Mouse (Mus musculus): Measurements from ENCODE around the gene Gm49359.
"Not testable (repeated sequence)": the region's sequence is repeated elsewhere in the genome, so short reads cannot be mapped to it uniquely, and the experiment has no call there.

Gene Gm49359

GRCm38 (mm10) chr13:62466424-62467334 lies at the start of gene Gm49359:
TSS of gene Gm49359 (minus strand) at chr13:62466832.
- peak; percentile 66 to 85 for DNase-seq

GRCm38 (mm10) chr13:62510641-62511420 lies 44.2 kb upstream of the Gm49359 start:
- not testable (repeated sequence) for DNase-seq

DNA sequence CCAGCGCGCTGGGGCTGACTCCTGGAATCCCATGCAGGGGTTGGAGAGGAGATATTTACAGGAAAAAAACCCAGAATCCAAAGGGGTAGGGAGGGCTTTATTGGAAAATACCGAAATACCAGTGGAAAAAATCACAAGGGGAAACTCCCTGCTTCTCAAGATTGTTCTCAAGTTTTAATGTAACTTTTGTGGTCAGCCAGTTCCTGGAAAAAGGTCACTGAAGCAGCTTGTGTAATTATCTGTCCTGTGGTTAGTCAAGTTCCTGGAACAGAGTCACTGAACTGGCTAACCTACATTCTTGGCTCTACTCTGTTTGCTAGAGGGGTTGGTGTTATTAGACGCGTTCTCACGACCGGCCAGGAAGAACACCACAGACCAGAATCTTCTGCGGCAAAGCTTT lies 6.0 kb upstream of the Gm49359 start:
- not testable (repeated sequence) for DNase-seq

DNA sequence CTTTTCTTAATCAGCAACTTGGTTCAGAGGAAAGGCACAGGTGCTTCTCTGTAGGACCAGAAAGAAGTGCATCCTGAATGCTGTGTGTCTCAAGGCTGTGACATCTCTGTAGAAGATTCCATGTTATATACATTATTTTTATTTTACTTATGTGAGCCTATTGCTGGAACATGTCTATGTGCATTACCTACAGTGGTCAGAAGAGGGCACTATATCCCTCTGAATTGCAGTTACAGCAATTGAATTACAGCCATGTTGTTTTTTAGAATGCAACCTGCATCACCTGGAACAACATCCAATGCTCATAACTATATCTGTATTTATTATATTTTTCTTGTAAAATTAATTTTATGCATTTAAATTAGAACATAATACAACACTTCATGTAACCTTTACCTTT lies 3.3 kb upstream of the Gm49359 start:
- not testable (repeated sequence) for DNase-seq

All from thymus, adult 18-20 months (tissue).